Mouse (Mus musculus): ENCODE data around the gene Gpr12. TPM values are rescaled to one million over a fixed set of nuclear protein-coding genes. Genes with fewer than 3 reads are reported as not detected.
"Not testable (repeated sequence)": the region's sequence is repeated elsewhere in the genome, so short reads cannot be mapped to it uniquely, and the experiment has no call there.

Gene Gpr12
- polyA plus RNA-seq, 1 experiment, result not detected

DNA sequence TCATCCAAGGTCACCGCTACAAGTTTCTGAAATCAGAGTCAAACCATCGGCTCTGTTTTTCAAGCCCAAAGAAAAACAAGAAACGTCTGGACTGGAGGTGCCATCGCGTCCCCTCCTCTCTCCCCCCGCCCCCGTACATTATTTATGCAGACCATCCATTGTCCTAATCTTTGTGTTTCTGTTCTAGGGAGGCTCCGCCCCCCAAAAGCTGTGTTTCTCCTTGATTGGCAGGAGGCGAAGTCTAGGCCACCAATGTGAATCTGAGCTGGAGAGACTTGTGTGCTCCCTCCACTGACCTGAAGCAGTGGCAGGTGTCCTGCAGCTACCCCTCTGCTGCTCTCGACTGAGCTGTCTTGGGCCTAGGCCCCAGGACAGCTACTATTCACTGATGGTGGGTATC lies 24.6 kb upstream of the Gpr12 start:
- Histone ChIP-seq H3K4me1 (ENCODE audit: control insufficient read depth, insufficient read depth, low read length) (no peaks in the 10 kb centered on the region), H3K4me3 (replicated peaks; ENCODE audit: extremely low read depth, low read depth, low read length) (no peak overlapping the region)
- no peak for TF ChIP-seq CTCF (IDR thresholded peaks at IDR 0.05; ENCODE audit: insufficient read depth, low read length)
- no peak for TF ChIP-seq POLR2A (IDR thresholded peaks at IDR 0.05; ENCODE audit: borderline replicate concordance, extremely low read depth, low read depth, low read length)
- no peak for DNase-seq
- WGBS, result 58% methylated on average over 10 of the region's 10 CpGs

DNA sequence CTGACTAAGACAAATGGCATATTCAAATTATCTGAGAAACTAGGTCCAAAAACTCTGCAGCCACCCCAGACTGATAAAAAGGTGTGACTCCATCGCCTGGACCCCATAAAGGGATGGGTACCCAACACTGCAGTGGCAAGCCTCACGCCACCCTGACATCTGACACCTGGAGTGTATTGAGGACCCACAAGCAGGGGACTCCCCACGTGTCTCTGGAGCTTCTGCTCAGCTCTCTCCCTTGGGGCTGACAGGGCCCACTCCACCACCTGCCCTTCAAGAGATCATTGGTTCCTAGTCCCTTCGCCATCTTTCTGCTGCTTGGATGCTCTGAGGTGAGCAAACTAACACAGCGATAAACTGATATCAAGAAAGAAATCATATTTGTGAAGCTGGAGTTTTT lies 22.8 kb upstream of the Gpr12 start:
- no peaks in the 10 kb centered on the region for H3K4me1 ChIP-seq (ENCODE audit: control insufficient read depth, insufficient read depth, low read length)
- no peak for DNase-seq
- no peak overlapping the region for H3K4me3 ChIP-seq (replicated peaks; ENCODE audit: extremely low read depth, low read depth, low read length)
- 65% methylated on average over 5 of the region's 5 CpGs for WGBS
- TF ChIP-seq POLR2A (IDR thresholded peaks at IDR 0.05; ENCODE audit: borderline replicate concordance, extremely low read depth, low read depth, low read length), result no peak
- TF ChIP-seq CTCF (IDR thresholded peaks at IDR 0.05; ENCODE audit: insufficient read depth, low read length), result no peak

DNA sequence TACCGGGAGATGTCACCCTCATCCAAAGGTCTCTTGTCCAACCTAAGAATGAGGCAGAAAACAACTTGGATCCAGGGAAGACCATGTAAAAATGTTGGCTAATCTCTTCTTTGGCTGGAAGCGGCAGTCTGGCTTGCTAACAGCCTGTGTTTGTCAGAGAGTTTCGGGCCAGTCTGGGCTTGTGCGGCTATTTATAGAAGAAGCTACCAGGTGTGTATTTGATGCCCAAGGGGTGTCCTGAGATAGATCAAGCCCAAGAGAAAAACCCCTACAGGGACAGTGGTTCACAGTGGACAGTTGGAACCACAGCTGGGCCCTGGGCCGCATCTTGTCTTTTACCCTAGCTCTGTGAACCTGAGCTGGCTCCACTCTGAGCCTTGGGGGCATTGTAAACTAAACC lies 21.9 kb upstream of the Gpr12 start:
- H3K4me3 ChIP-seq (replicated peaks; ENCODE audit: extremely low read depth, low read depth, low read length), result no peak overlapping the region
- 85% methylated on average over 5 of the region's 5 CpGs for WGBS
- DNase-seq, result no peak
- TF ChIP-seq CTCF (IDR thresholded peaks at IDR 0.05; ENCODE audit: insufficient read depth, low read length) (no peak), POLR2A (IDR thresholded peaks at IDR 0.05; ENCODE audit: borderline replicate concordance, extremely low read depth, low read depth, low read length) (no peak)
- H3K4me1 ChIP-seq (ENCODE audit: control insufficient read depth, insufficient read depth, low read length), result no peaks in the 10 kb centered on the region

DNA sequence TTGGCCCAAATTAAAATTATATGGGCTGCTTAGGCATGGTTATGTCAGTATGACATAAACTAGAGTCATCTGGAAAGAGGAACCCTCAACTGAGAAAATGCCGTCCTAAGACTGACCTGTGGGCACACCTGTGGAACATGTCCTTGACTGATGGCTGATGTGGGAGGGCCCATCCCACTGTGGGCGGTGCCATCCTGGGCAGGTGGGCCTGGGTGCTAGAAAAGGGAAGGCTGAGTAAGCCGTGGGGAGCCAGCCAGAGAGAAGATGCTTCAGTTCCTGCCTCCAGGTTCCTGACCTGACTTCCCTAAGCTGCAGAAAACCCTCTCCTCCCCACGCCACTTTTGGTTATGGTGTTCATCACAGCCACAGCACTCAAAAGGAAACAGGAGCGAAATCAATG lies 21.2 kb upstream of the Gpr12 start:
- TF ChIP-seq CTCF (IDR thresholded peaks at IDR 0.05; ENCODE audit: insufficient read depth, low read length) (no peak), POLR2A (IDR thresholded peaks at IDR 0.05; ENCODE audit: borderline replicate concordance, extremely low read depth, low read depth, low read length) (no peak)
- 66% methylated on average over 5 of the region's 5 CpGs for WGBS
- H3K4me3 ChIP-seq (replicated peaks; ENCODE audit: extremely low read depth, low read depth, low read length), result no peak overlapping the region
- H3K4me1 ChIP-seq (ENCODE audit: control insufficient read depth, insufficient read depth, low read length), result no peaks in the 10 kb centered on the region
- DNase-seq, result no peak

DNA sequence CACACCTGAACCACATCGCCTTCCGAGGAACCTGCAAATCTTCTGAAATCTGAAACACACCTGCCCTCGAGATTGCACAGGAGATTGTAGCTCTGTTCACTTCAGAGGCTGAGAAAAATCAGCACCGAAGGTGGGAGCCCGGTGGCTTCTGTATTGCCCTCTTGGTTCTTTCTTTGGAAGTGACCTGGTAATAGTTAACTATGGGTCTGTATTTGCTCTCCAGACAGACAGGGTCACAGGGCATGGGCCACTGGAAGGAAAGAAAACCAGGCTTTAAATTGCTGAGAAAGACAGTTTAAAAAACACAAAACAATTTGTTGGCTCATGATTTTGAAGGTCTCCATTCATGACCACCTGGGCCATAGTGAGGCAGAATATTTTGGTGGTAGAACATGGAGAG lies 14.9 kb upstream of the Gpr12 start:
- no peak for TF ChIP-seq CTCF (IDR thresholded peaks at IDR 0.05; ENCODE audit: insufficient read depth, low read length)
- Histone ChIP-seq H3K4me3 (replicated peaks; ENCODE audit: extremely low read depth, low read depth, low read length) (no peak overlapping the region), H3K4me1 (ENCODE audit: control insufficient read depth, insufficient read depth, low read length) (no peaks in the 10 kb centered on the region)
- DNase-seq, result no peak
- WGBS, result 60% methylated on average over 5 of the region's 5 CpGs

DNA sequence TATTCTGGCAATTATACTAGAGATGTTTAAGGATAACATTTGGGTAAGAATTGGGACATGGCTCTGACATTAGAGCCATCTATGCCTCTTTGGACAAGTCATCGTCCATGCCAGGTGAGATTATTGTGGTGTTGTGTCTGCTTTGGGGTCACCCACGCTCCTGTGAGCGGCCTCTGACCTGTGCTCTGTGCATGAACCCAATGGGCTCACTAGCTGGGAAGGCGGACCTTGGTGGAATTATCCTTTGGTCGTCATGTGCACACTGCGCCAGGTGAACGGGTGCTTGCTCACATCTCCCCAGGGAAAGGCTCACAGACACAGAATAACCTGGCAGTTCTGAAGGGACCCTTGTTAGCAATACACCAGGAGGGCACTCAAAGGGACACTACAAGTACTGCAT lies 14.2 kb upstream of the Gpr12 start:
- WGBS, result 75% methylated on average over 7 of the region's 7 CpGs
- not testable (repeated sequence) for DNase-seq; H3K4me3 ChIP-seq (replicated peaks; ENCODE audit: extremely low read depth, low read depth, low read length); H3K4me1 ChIP-seq (ENCODE audit: control insufficient read depth, insufficient read depth, low read length)

DNA sequence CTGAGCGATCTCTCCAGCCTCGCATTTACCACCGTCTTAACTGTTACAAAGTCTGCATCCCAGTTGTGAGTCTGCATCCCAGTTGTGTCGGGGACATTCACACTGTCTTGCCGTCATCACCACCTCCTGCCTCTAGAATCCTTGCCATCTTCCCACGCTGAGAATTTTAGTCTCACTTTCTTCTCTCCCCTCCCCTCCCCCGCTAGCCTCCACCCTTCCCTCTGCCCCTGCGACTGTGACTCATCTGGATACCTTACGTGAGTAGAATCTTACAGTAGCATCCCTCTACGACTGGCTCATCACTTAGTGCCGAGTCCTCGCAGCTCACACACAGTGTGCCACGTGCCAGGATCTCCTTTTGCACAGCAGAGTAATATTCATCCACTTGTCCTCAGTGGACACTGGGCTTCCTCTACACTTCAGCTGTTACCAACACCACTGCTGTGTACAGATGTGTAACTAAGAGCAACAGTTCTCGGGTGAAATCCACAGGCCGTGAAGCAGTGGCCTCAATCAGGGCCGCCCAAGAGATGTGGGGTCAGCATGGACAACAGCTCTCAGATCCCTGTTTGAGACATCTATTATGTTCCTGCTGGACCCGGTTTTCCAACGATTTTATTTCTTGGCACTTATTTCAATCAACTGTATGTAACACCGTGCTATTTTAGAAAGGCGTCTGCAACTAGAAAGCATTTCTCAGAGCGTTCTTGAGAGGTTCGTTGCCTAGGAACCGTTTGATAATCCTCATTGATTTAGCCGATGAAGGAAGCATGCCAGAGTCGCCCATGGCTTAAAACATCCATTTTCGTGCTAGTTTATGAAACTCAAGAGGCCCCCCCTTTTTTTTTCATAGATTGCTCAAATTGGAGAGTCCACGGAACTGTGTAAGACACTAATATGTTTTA lies 13.4 kb upstream of the Gpr12 start:
- no peak for TF ChIP-seq POLR2A (IDR thresholded peaks at IDR 0.05; ENCODE audit: borderline replicate concordance, extremely low read depth, low read depth, low read length)
- TF ChIP-seq CTCF (IDR thresholded peaks at IDR 0.05; ENCODE audit: insufficient read depth, low read length), result no peak
- no peak overlapping the region for H3K4me3 ChIP-seq (replicated peaks; ENCODE audit: extremely low read depth, low read depth, low read length)
- WGBS, result 79% methylated on average over 27 of the region's 27 CpGs
- DNase-seq, result no peak
- no peaks in the 10 kb centered on the region for H3K4me1 ChIP-seq (ENCODE audit: control insufficient read depth, insufficient read depth, low read length)

DNA sequence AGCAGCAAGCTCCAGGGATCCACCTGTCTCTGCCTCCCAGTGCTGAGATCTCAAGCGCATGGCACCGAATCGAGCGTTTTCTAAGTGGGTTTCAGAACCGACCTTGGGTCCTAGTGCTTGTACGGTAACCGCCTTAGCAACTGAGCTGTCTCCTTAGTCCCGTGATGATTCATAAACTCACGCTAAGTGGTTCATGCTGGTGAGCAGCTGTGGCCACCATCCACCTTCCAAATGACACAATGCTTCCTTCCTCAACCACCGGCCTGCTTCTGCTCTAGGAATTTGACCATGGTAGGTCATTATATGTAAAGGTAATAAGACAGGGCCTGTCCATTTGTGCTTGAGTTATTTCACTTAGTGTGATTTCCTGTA lies 12.4 kb upstream of the Gpr12 start:
- Histone ChIP-seq H3K4me3 (replicated peaks; ENCODE audit: extremely low read depth, low read depth, low read length) (no peak overlapping the region), H3K4me1 (ENCODE audit: control insufficient read depth, insufficient read depth, low read length) (no peaks in the 10 kb centered on the region)
- no peak for TF ChIP-seq POLR2A (IDR thresholded peaks at IDR 0.05; ENCODE audit: borderline replicate concordance, extremely low read depth, low read depth, low read length)
- TF ChIP-seq CTCF (IDR thresholded peaks at IDR 0.05; ENCODE audit: insufficient read depth, low read length), result no peak
- WGBS, result 73% methylated on average over 10 of the region's 10 CpGs
- no peak for DNase-seq

DNA sequence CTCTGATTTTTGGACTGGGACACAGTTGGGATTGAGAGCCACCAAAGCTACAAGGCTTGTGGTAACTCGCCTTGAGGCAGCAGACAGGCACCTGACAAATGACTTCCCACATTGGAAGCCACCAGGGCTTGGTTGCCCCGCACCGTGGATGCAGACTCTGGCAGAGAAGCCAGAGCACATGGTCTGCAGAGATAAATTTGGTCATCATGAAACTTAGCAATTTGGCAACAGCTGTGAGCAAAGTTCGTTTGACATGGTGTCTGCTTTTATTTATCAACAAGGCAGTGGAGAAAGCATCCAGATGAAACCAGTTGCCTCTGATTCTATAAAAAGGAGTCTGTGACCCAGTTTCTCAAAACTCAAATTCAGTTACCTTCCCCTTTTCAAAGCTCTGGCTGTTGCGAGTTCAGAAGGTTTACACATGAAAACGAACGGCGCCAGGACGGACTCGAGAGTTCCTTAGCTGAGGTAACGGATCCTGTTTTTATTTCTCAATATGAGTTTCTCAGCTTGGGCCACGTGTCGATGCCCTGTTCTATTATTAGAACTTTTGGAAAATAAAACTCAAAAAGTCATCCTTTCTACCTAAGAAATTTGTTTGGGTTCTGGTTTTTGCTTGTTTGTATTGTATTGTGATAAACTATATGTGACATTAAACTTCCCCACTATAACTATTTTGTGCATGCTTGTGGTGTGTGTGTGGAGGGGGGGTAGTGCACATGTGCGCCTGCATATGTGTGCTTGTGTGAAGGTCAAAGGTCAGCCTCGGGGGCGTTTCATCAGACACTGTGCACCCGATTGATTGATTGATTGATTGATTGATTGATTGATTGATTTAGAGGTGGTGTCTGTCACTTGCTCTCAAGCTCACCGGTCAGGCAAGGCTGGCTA lies 11.8 kb upstream of the Gpr12 start:
- no peak for DNase-seq
- H3K4me1 ChIP-seq (ENCODE audit: control insufficient read depth, insufficient read depth, low read length), result no peaks in the 10 kb centered on the region
- WGBS, result 56% methylated on average over 18 of the region's 18 CpGs
- TF ChIP-seq POLR2A (IDR thresholded peaks at IDR 0.05; ENCODE audit: borderline replicate concordance, extremely low read depth, low read depth, low read length), result no peak
- no peak for TF ChIP-seq CTCF (IDR thresholded peaks at IDR 0.05; ENCODE audit: insufficient read depth, low read length)
- H3K4me3 ChIP-seq (replicated peaks; ENCODE audit: extremely low read depth, low read depth, low read length), result no peak overlapping the region

DNA sequence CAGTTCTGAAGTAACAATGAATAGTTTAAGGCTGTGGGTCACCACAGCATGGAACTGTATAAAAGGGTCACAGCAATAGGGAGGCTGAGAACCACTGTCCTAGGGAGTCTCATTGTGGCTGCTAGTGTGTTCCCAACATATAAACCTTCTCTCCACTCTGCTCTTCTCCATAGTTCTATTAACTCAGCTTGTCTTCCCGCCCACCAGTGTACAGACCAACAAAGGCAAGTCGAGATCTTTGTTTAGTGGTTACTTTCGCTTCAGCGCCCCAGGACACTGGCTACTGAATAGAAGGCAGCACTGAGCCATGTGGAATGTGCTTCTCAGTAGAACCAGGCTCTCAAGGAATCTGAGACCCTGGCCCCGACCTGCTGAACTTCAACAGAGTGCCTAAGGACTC lies 7.5 kb upstream of the Gpr12 start:
- WGBS, result 68% methylated on average over 5 of the region's 5 CpGs

More for the DNA sequence above, 7.5 kb upstream of the Gpr12 start:
- TF ChIP-seq POLR2A (IDR thresholded peaks at IDR 0.05; ENCODE audit: borderline replicate concordance, extremely low read depth, low read depth, low read length) (no peak), CTCF (IDR thresholded peaks at IDR 0.05; ENCODE audit: insufficient read depth, low read length) (no peak)
- Histone ChIP-seq H3K4me3 (replicated peaks; ENCODE audit: extremely low read depth, low read depth, low read length) (no peak overlapping the region), H3K4me1 (ENCODE audit: control insufficient read depth, insufficient read depth, low read length) (no peaks in the 10 kb centered on the region)
- no peak for DNase-seq

All from lung, adult 2 months (tissue).